34 mouse cellular contexts compared by ENCODE assay signal in genomic region chr6:56664410-56664809, GRCm38 (mm10).
"Had no signal": no experiment of that assay in that cellular context is flagged by ENCODE, and none has a peak within 500 bp of the region (broad histone marks: within the 10 kb centered on the region; RNA-seq: fewer than 3 reads in every experiment).

No protein-coding gene starts in this region.

- H3K9me3 ChIP-seq: heart, embryonic 10.5 days; heart, embryonic 12.5 days; heart, embryonic 13.5 days; heart, embryonic 15.5 days; hindbrain, embryonic 10.5 days; hindbrain, embryonic 12.5 days; hindbrain, embryonic 13.5 days; hindbrain, embryonic 15.5 days; intestine, embryonic 15.5 days; kidney, embryonic 15.5 days had no signal

- ATAC-seq: hindbrain, embryonic 16.5 days; hindbrain, postnatal 0 days; inflammation-experienced regulatory T-cells, adult 6 months; intestine, embryonic 15.5 days; intestine, embryonic 16.5 days; intestine, postnatal 0 days had no signal

- H3K27me3 ChIP-seq: heart, embryonic 12.5 days; heart, embryonic 13.5 days; heart, embryonic 15.5 days; hindbrain, embryonic 12.5 days; hindbrain, embryonic 13.5 days; hindbrain, embryonic 15.5 days; intestine, embryonic 15.5 days; kidney, embryonic 15.5 days had no signal

- H3K27ac ChIP-seq: heart, embryonic 10.5 days; heart, embryonic 13.5 days; heart, embryonic 15.5 days; hindbrain, embryonic 10.5 days; hindbrain, embryonic 12.5 days; hindbrain, embryonic 13.5 days; hindbrain, embryonic 14.5 days; hindbrain, embryonic 15.5 days; hindbrain, postnatal 0 days; intestine, embryonic 15.5 days; kidney, embryonic 15.5 days; kidney, postnatal 0 days; layer of hippocampus, adult 2 months had no signal

- H3K4me1 ChIP-seq: heart, embryonic 10.5 days; heart, embryonic 12.5 days; heart, embryonic 13.5 days; heart, embryonic 15.5 days; hindbrain, embryonic 10.5 days; hindbrain, embryonic 12.5 days; hindbrain, embryonic 13.5 days; hindbrain, embryonic 15.5 days; intestine, embryonic 15.5 days; kidney, embryonic 15.5 days had no signal

- DNase-seq: heart, postnatal 10 days; heart, postnatal 14 days; heart, postnatal 36 days; kidney, adult 11 months; kidney, adult 18-20 months; kidney, adult 2 months; kidney, adult 8-10 months; kidney, adult 9 months; kidney, postnatal 10 days; kidney, postnatal 14 days; kidney, postnatal 25 days; kidney, postnatal 36 days; kidney, postnatal 4 days; layer of hippocampus, adult 9-11 months; layer of hippocampus, postnatal 36 days had no signal

- H3K36me3 ChIP-seq: heart, embryonic 10.5 days; heart, embryonic 12.5 days; heart, embryonic 13.5 days; heart, embryonic 15.5 days; hindbrain, embryonic 10.5 days; hindbrain, embryonic 12.5 days; hindbrain, embryonic 13.5 days; hindbrain, embryonic 15.5 days; intestine, embryonic 15.5 days; kidney, embryonic 15.5 days had no signal

- H3K4me3 ChIP-seq: heart, embryonic 10.5 days; heart, embryonic 12.5 days; heart, embryonic 13.5 days; heart, embryonic 15.5 days; hindbrain, embryonic 10.5 days; hindbrain, embryonic 12.5 days; hindbrain, embryonic 13.5 days; hindbrain, embryonic 15.5 days; intestine, embryonic 15.5 days; kidney, embryonic 15.5 days; layer of hippocampus, adult 2 months had no signal

- H3K4me2 ChIP-seq: heart, embryonic 11.5 days; heart, embryonic 12.5 days; heart, embryonic 13.5 days; heart, embryonic 15.5 days; hindbrain, embryonic 12.5 days; hindbrain, embryonic 13.5 days; hindbrain, embryonic 14.5 days; hindbrain, embryonic 15.5 days; intestine, embryonic 15.5 days; kidney, embryonic 15.5 days had no signal

- H3K9ac ChIP-seq: heart, embryonic 12.5 days; heart, embryonic 13.5 days; heart, embryonic 15.5 days; hindbrain, embryonic 12.5 days; hindbrain, embryonic 13.5 days; hindbrain, embryonic 14.5 days; hindbrain, embryonic 15.5 days; intestine, embryonic 15.5 days; kidney, embryonic 15.5 days had no signal
